Mouse (Mus musculus) forebrain, embryonic 13.5 days (tissue): ENCODE results near the gene Etfrf1. TPM values are rescaled to one million over a fixed set of nuclear protein-coding genes. Genes with fewer than 3 reads are reported as not detected.
A peak's percentile ranks its signal among the peaks of the same experiment; 100 is the strongest.

Source experiments
- ATAC-seq: fragments of 200-750 bp; cut with Nextera tagmentation; 2 replicates; pipeline ENCODE4 v1.8.0; 2017
- H3K27ac ChIP-seq: fragments of 300-500 bp; sonication (generic); 2 replicates; pipeline ENCODE4 v1.5.1; 2015; ENCODE audit warnings: inconsistent platforms, mild to moderate bottlenecking, moderate library complexity
- H3K27me3 ChIP-seq: fragments of 300-500 bp; sonication (generic); 2 replicates; pipeline ENCODE4 v1.6.1; 2015; ENCODE audit warnings: mild to moderate bottlenecking, inconsistent platforms
- H3K36me3 ChIP-seq: fragments of 300-500 bp; sonication (generic); 2 replicates; pipeline ENCODE4 v1.6.1; 2015; ENCODE audit warnings: mild to moderate bottlenecking, inconsistent platforms; ENCODE audit not compliant: poor library complexity, severe bottlenecking
- H3K4me1 ChIP-seq: fragments of 300-500 bp; sonication (generic); 2 replicates; pipeline ENCODE4 v1.6.1; 2015; ENCODE audit warnings: inconsistent platforms
- H3K4me2 ChIP-seq: fragments of 300-500 bp; sonication (generic); 2 replicates; pipeline ENCODE4 v1.6.1; 2015; ENCODE audit warnings: inconsistent platforms, mild to moderate bottlenecking, moderate library complexity
- H3K4me3 ChIP-seq: fragments of 300-500 bp; sonication (generic); 2 replicates; pipeline ENCODE4 v1.5.1; 2015; ENCODE audit warnings: mild to moderate bottlenecking, inconsistent platforms
- H3K9ac ChIP-seq: fragments of 300-500 bp; sonication (generic); 2 replicates; pipeline ENCODE4 v1.6.1; 2015; ENCODE audit warnings: mild to moderate bottlenecking, inconsistent platforms
- H3K9me3 ChIP-seq: fragments of 300-500 bp; sonication (generic); replicated peaks from 2 replicates; pipeline ENCODE4 v1.6.1; 2016; ENCODE audit warnings: inconsistent platforms
- WGBS: fragments of 180-500 bp; shearing (Covaris S2); methylation state at CpG from one replicate; pipeline ENCODE4 v1.1.7; 2015; 5-methylcytosine and 5-hydroxymethylcytosine counted together
- polyA plus RNA-seq: library from polyadenylated mRNA; unstranded; fragments of >200 nt; fragmentation: Nextera tagmentation; extraction: Ambion mirVana; gene quantifications from 2 replicates; pipeline ENCODE4 v1.2.1, GENCODE M21; 2015

Gene Etfrf1
- polyA plus RNA-seq, 1 experiment from 2014 or later: 30.6 TPM

GRCm38 (mm10) chr6:145197949-145198686, 12.8 kb upstream of the Etfrf1 start:
- H3K27ac ChIP-seq: no peak overlapping the region
- no peak overlapping the region for H3K9ac ChIP-seq
- H3K4me1 ChIP-seq: no peaks in the 10 kb centered on the region
- WGBS: 96% methylated on average over 8 of the region's 8 CpGs
- H3K4me2 ChIP-seq: no peak overlapping the region
- no peaks in the 10 kb centered on the region for H3K9me3 ChIP-seq
- no peak for ATAC-seq
- H3K4me3 ChIP-seq: no peak overlapping the region
- no peaks in the 10 kb centered on the region for H3K36me3 ChIP-seq
- H3K27me3 ChIP-seq: no peaks in the 10 kb centered on the region

DNA sequence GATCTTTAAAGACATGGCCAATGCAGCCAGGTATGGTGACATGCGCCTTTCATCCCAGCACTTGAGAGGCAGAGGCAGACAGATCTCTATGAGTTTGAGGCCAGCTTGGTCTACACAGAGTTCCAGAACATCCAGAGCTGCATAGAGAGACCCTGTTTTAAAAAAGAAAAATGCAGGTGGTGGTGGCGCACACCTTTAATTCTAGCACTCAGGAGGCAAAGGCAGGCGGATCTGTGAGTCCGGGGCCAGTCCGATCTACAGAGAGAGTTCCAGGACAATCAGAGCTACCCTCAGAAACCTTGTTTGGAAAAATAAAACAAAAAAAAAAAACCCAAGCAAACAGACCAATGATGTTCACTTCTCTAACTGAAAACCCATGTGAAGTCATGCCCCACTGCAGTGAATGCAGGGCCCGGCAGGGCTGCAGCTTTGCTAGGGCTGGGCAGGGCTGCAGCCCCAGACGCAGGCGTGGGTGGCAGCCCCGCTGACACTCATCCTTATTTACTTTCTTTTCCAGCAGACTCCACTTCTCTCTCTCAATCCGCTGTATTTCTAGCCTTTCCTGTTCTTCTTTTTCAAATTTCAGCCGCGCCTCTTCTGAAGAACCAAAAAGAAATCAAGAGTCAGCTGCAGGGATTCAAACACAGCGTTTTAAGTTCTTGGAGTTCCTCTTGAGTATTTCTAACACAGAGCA, 8.4 kb upstream of the Etfrf1 start:
- ATAC-seq: no peak
- Histone ChIP-seq H3K4me2 (no peak overlapping the region), H3K36me3 (no peaks in the 10 kb centered on the region), H3K4me1 (no peaks in the 10 kb centered on the region), H3K9ac (no peak overlapping the region), H3K4me3 (no peak overlapping the region), H3K27me3 (no peaks in the 10 kb centered on the region), H3K9me3 (no peaks in the 10 kb centered on the region), H3K27ac (no peak overlapping the region)
- WGBS: 84% methylated on average over 13 of the region's 13 CpGs

GRCm38 (mm10) chr6:145204440-145204839, 6.5 kb upstream of the Etfrf1 start:
- Histone ChIP-seq H3K9me3 (no peaks in the 10 kb centered on the region), H3K27me3 (no peaks in the 10 kb centered on the region), H3K4me1 (no peaks in the 10 kb centered on the region), H3K4me3 (no peak overlapping the region), H3K9ac (no peak overlapping the region), H3K27ac (no peak overlapping the region), H3K36me3 (no peaks in the 10 kb centered on the region), H3K4me2 (no peak overlapping the region)
- WGBS: 97% methylated on average over 6 of the region's 6 CpGs
- ATAC-seq: no peak

- Histone ChIP-seq H3K4me1 (peaks cover 5% of the 10 kb centered on the region), H3K9ac (no peak overlapping the region), H3K4me2 (no peak overlapping the region), H3K36me3 (no peaks in the 10 kb centered on the region), H3K4me3 (no peak overlapping the region), H3K27me3 (no peaks in the 10 kb centered on the region), H3K9me3 (no peaks in the 10 kb centered on the region), H3K27ac (no peak overlapping the region)
- 66% methylated on average over 10 of the region's 10 CpGs for WGBS
- ATAC-seq: no peak
Observed at GRCm38 (mm10) chr6:145205142-145205541, 5.8 kb upstream of the Etfrf1 start.

DNA sequence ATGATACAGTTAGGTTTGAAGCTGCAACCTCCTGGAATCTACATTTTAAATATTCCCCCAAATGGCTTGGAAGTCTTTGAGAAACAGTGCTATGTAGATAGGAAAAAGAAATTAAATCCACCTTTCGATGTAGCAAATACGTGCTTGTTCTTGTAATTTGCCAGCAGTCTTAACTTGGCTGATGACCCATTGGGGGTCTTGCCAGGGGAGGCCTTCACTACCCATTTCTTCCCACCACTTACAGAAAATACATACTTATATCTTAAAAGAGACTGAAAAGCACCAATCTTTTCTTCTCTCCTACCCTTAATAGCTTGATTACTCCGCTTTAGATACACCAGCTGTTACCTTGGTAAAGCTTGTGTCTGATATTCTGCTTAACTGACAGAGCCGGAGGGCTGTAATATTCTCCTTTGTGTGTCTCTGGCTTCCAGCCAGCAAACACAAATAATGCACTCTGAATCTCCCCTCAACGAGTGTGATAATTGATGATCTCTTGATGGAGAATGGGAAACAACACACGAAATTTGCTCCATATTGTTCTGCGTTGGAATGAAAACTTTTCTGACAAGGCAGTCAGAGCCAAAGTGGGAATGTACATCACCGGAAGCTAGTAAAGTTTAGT, 766 bp upstream of the Etfrf1 start:
- H3K4me3 ChIP-seq: peak overlapping the region; percentile 76
- H3K4me1 ChIP-seq: peaks cover 15% of the 10 kb centered on the region
- peak overlapping the region; percentile 5; the same call in 1 of the 2 replicates for H3K27ac ChIP-seq
- H3K36me3 ChIP-seq: no peaks in the 10 kb centered on the region
- H3K4me2 ChIP-seq: peak overlapping the region; percentile 83
- no peaks in the 10 kb centered on the region for H3K27me3 ChIP-seq
- H3K9ac ChIP-seq: no peak overlapping the region
- peak; percentile 3 for ATAC-seq
- H3K9me3 ChIP-seq: no peaks in the 10 kb centered on the region
- 29% methylated on average over 8 of the region's 8 CpGs for WGBS

DNA sequence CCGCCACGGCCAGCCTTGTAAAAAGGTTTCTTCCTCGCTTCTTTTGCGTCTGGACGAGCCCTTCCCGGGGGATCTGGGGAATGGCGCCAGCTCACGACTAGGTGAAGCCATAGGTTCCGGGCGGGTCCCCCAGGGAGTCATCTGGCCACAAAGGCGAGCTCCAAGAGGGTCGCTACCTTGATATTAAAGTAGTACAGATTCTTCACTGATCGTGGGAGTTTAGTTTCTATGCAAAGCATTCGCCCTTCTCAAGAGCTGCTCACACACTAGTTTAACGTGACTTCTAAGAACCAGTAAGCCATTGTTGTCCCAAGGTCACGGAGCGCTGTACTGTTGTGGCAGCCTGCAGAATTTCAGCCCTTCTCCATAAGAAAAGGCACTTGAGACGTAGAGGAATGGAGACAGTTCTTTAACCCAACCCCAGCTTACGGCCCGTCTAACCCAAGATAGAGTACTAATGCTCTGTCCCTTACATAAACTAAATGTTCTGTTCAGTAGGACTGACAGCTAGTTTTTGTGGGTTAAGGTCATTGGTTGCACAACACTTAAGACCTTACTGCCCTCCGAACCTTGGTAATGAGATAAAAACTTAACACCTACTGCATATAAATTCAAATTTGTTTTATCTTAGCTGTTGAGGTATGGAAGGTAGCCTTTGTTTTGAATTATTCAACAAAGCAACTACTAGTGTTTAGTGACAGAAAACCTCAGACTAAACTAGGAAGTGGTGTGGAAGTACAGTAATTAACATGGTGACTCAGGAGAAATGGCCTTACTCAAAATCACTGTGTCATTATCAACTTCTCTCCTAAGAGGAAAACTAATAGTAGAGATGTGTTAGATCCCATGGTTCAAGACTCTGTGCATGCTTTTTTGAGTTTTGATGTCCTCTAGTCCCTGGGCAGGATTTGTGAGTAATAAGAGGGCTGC, 707 bp downstream of the Etfrf1 start:
- peak; percentile 44; the same call in 1 of the 2 replicates for ATAC-seq
- 4% methylated on average over 21 of the region's 21 CpGs for WGBS
- H3K4me2 ChIP-seq: peak overlapping the region; percentile 83

GRCm38 (mm10) chr6:145213916-145214315, 3.0 kb downstream of the Etfrf1 start:
- peaks cover 15% of the 10 kb centered on the region for H3K4me1 ChIP-seq
- no peak for ATAC-seq
- H3K4me3 ChIP-seq: no peak overlapping the region
- no peak overlapping the region for H3K9ac ChIP-seq
- H3K4me2 ChIP-seq: no peak overlapping the region
- H3K27me3 ChIP-seq: no peaks in the 10 kb centered on the region
- 90% methylated on average over 2 of the region's 2 CpGs for WGBS
- H3K27ac ChIP-seq: no peak overlapping the region
- no peaks in the 10 kb centered on the region for H3K9me3 ChIP-seq
- peaks cover 8% of the 10 kb centered on the region for H3K36me3 ChIP-seq

More for the DNA sequence above, 707 bp downstream of the Etfrf1 start:
- Histone ChIP-seq H3K36me3 (no peaks in the 10 kb centered on the region), H3K4me1 (peaks cover 15% of the 10 kb centered on the region), H3K9ac (peak overlapping the region; percentile 85), H3K27me3 (no peaks in the 10 kb centered on the region), H3K27ac (peak overlapping the region; percentile 94), H3K9me3 (no peaks in the 10 kb centered on the region), H3K4me3 (peak overlapping the region; percentile 76)

- no peak for ATAC-seq
Observed at GRCm38 (mm10) chr6:145215826-145216225, 4.9 kb downstream of the Etfrf1 start.

DNA sequence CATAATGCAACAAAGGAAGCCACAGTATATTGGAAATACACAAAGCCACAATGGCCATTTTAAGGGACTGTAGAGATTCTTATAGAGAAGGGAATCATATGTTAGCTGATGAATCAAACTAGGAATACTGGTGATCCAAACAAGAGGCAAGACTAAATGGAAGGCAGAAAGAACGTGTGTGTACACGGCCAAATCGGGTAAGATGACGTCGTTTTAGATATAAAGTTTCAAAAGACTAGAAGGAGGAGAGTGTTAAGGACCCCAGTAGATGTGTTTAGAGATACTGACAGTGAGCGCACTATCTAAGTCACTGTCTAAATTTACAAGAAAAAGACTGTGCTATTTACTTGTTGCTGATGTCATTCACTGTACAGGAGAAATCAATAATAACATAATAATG, 13.3 kb downstream of the Etfrf1 start:
- H3K4me3 ChIP-seq: no peak overlapping the region
- no peak for ATAC-seq
- H3K4me1 ChIP-seq: no peaks in the 10 kb centered on the region
- no peaks in the 10 kb centered on the region for H3K9me3 ChIP-seq
- no peak overlapping the region for H3K4me2 ChIP-seq
- peaks cover 19% of the 10 kb centered on the region for H3K36me3 ChIP-seq
- H3K27me3 ChIP-seq: no peaks in the 10 kb centered on the region
- H3K27ac ChIP-seq: no peak overlapping the region
- no peak overlapping the region for H3K9ac ChIP-seq
- WGBS: 84% methylated on average over 6 of the region's 6 CpGs

More at GRCm38 (mm10) chr6:145215826-145216225, 4.9 kb downstream of the Etfrf1 start:
- H3K27me3 ChIP-seq: no peaks in the 10 kb centered on the region
- H3K9me3 ChIP-seq: no peaks in the 10 kb centered on the region
- H3K36me3 ChIP-seq: peaks cover 18% of the 10 kb centered on the region
- H3K4me2 ChIP-seq: no peak overlapping the region
- H3K4me3 ChIP-seq: no peak overlapping the region
- H3K9ac ChIP-seq: no peak overlapping the region
- WGBS: 88% methylated on average over 3 of the region's 3 CpGs
- peaks cover 8% of the 10 kb centered on the region for H3K4me1 ChIP-seq
- H3K27ac ChIP-seq: no peak overlapping the region

- WGBS: 94% methylated on average over 3 of the region's 3 CpGs
Observed at GRCm38 (mm10) chr6:145226296-145226695, 15.4 kb downstream of the Etfrf1 start.

GRCm38 (mm10) chr6:145234391-145234790, 23.5 kb downstream of the Etfrf1 start:
- H3K4me2 ChIP-seq: no peak overlapping the region
- H3K4me1 ChIP-seq: no peaks in the 10 kb centered on the region
- no peaks in the 10 kb centered on the region for H3K9me3 ChIP-seq
- no peak overlapping the region for H3K9ac ChIP-seq
- peaks cover 27% of the 10 kb centered on the region for H3K36me3 ChIP-seq
- H3K4me3 ChIP-seq: no peak overlapping the region
- H3K27me3 ChIP-seq: no peaks in the 10 kb centered on the region
- ATAC-seq: no peak
- WGBS: 51% methylated on average over 1 of the region's 1 CpGs
- no peak overlapping the region for H3K27ac ChIP-seq

More at GRCm38 (mm10) chr6:145226296-145226695, 15.4 kb downstream of the Etfrf1 start:
- Histone ChIP-seq H3K9ac (no peak overlapping the region), H3K27ac (no peak overlapping the region), H3K27me3 (no peaks in the 10 kb centered on the region), H3K4me3 (no peak overlapping the region), H3K4me2 (no peak overlapping the region), H3K36me3 (peaks cover 25% of the 10 kb centered on the region), H3K9me3 (no peaks in the 10 kb centered on the region), H3K4me1 (no peaks in the 10 kb centered on the region)
- ATAC-seq: no peak
